Mouse (Mus musculus): Measurements from ENCODE around the gene Ogdh.

DNA sequence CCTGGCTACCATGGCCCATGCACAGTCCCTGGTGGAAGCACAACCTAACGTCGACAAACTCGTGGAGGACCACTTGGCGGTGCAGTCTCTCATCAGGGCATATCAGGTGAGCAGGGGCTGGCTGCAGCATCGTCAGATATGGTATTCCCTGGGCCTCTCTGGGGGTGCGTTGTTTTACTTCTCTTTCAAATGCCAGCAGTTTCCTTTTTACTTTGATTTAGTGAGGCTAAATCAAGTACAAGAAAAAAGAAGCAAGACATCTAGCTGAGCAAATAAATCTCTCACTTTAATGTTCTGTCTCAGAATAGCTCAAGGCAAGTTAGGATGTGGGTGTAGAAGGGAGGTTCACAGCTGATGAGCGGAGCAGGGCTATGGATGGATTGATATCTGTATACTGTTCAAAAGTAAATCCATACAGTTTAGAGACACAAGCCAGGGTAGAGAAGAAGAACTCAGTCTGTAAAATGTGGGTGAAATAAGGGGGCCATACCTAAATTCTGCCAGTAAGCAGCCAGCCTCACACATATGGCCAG lies 22.5 kb downstream of the Ogdh start:
- no peak for TF ChIP-seq CTCF (IDR thresholded peaks at IDR 0.05; ENCODE audit: insufficient read depth, low read depth, low read length)
- no peak for TF ChIP-seq POLR2A (IDR thresholded peaks at IDR 0.05; ENCODE audit: insufficient read depth, low read depth, low read length)
